Comparison of ENCODE assay signal across 8 mouse cellular contexts in the genomic region with DNA sequence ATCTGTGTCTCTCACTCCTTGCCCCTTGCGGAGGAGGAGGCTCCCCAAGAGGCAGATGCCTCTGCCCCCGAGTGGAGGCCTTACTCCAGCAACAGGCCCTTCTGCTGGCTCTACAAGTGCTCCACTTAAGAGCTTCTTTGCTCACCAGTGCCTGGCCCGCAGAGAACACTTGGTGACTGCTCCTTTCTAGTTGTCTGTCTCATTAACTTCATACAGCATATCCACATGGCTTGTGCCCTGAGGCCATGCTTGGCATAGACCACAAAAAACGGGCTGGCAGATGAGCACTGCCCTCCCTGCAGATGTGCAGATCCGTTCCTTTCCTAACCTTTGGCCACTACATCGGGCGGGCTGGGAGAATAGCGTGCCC. TPM values are rescaled to one million over a fixed set of nuclear protein-coding genes. Genes with fewer than 3 reads are reported as not detected.
DNase-seq lines count a peak whose midpoint lies in the region; ATAC-seq and TF ChIP-seq lines count a peak whose summit lies in the region.
"Had no signal": no experiment of that assay in that cellular context is flagged by ENCODE, and none has a peak within 500 bp of the region (broad histone marks: within the 10 kb centered on the region; RNA-seq: fewer than 3 reads in every experiment).

No protein-coding gene starts in this region.

- H3K27me3 ChIP-seq in lung, embryonic 14.5 days (ENCODE audit: insufficient read depth, low read length), result no peaks in the 10 kb centered on the region
- peaks cover 45% of the 10 kb centered on the region for H3K27me3 ChIP-seq in forebrain, embryonic 12.5 days
- H3K27me3 ChIP-seq in limb, embryonic 10.5 days (ENCODE audit: low read depth, poor library complexity, severe bottlenecking), result peaks cover 75% of the 10 kb centered on the region
- H3K27me3 ChIP-seq in stomach, embryonic 14.5 days (ENCODE audit: control insufficient read depth, insufficient read depth, low read length), result no peaks in the 10 kb centered on the region

- no peak for TF ChIP-seq CTCF in lung, embryonic 14.5 days (IDR thresholded peaks at IDR 0.05; ENCODE audit: low read depth)
- no peak for TF ChIP-seq CTCF in left cerebral cortex, adult 2 months (IDR thresholded peaks at IDR 0.05)

- H3K9ac ChIP-seq in lung, embryonic 14.5 days, result no peak overlapping the region
- H3K9ac ChIP-seq in forebrain, embryonic 12.5 days, result no peak overlapping the region
- no peak overlapping the region for H3K9ac ChIP-seq in stomach, embryonic 14.5 days (replicated peaks; ENCODE audit: low read depth, low read length)

- ATAC-seq in lung, embryonic 14.5 days (ENCODE audit: insufficient read depth), result 0 out of 2 replicates have a peak, but pooled peaks have one; percentile 28
- no peak; the same call in 1 of the 2 replicates for ATAC-seq in forebrain, embryonic 12.5 days (ENCODE audit: low FRiP score)
- ATAC-seq in stomach, embryonic 14.5 days (ENCODE audit: insufficient number of reproducible peaks, insufficient read depth, low FRiP score, low read depth), result no peak

- no peak overlapping the region for H3K27ac ChIP-seq in lung, embryonic 14.5 days (ENCODE audit: low read depth)
- H3K27ac ChIP-seq in forebrain, embryonic 12.5 days, result no peak overlapping the region
- H3K27ac ChIP-seq in limb, embryonic 10.5 days, result peak overlapping the region; percentile 81; the same call in 1 of the 2 replicates
- H3K27ac ChIP-seq in stomach, embryonic 14.5 days (ENCODE audit: low read length), result no peak overlapping the region
- H3K27ac ChIP-seq in left cerebral cortex, adult 2 months, result no peak overlapping the region

- H3K36me3 ChIP-seq in lung, embryonic 14.5 days (ENCODE audit: insufficient read depth), result no peaks in the 10 kb centered on the region
- no peaks in the 10 kb centered on the region for H3K36me3 ChIP-seq in forebrain, embryonic 12.5 days (replicated peaks)
- no peaks in the 10 kb centered on the region for H3K36me3 ChIP-seq in limb, embryonic 10.5 days
- H3K36me3 ChIP-seq in stomach, embryonic 14.5 days (ENCODE audit: control insufficient read depth, insufficient read depth, low read length), result no peaks in the 10 kb centered on the region

- WGBS in lung, embryonic 14.5 days, result 42% methylated on average over 8 of the region's 8 CpGs
- 52% methylated on average over 8 of the region's 8 CpGs for WGBS in forebrain, embryonic 12.5 days
- 49% methylated on average over 8 of the region's 8 CpGs for WGBS in limb, embryonic 10.5 days
- WGBS in stomach, embryonic 14.5 days, result 66% methylated on average over 8 of the region's 8 CpGs

- intact Hi-C loops in left cerebral cortex, adult 2 months (cut with DNase I), result no loop called here
- intact Hi-C loops in gastrocnemius, postnatal 14 days (cut with DNase I; ENCODE audit: low total_unique reads), result no loop called here

- H3K4me1 ChIP-seq in lung, embryonic 14.5 days (ENCODE audit: insufficient read depth), result no peaks in the 10 kb centered on the region
- 0 out of 2 replicates have a peak, but pooled peaks cover 3% of the 10 kb centered on the region for H3K4me1 ChIP-seq in forebrain, embryonic 12.5 days
- no peaks in the 10 kb centered on the region for H3K4me1 ChIP-seq in limb, embryonic 10.5 days
- no peaks in the 10 kb centered on the region for H3K4me1 ChIP-seq in stomach, embryonic 14.5 days (ENCODE audit: control insufficient read depth, insufficient read depth, low read length)

- H3K9me3 ChIP-seq in lung, embryonic 14.5 days (ENCODE audit: low read depth, low read length), result no peaks in the 10 kb centered on the region
- H3K9me3 ChIP-seq in forebrain, embryonic 12.5 days, result no peaks in the 10 kb centered on the region
- H3K9me3 ChIP-seq in limb, embryonic 10.5 days (replicated peaks), result no peaks in the 10 kb centered on the region
- H3K9me3 ChIP-seq in stomach, embryonic 14.5 days (ENCODE audit: control insufficient read depth, low read depth, low read length), result no peaks in the 10 kb centered on the region

- H3K4me2 ChIP-seq in lung, embryonic 14.5 days, result peak overlapping the region; percentile 73; the same call in 1 of the 2 replicates
- peak overlapping the region; percentile 62 for H3K4me2 ChIP-seq in forebrain, embryonic 12.5 days
- peak overlapping the region; percentile 54; the same call in 1 of the 2 replicates for H3K4me2 ChIP-seq in stomach, embryonic 14.5 days (replicated peaks; ENCODE audit: low read depth, low read length)

- DNase-seq in lung, embryonic 14.5 days, result no peak
- no peak for DNase-seq in lung, postnatal 25 days (ENCODE audit: low spot score)
- peak; percentile 28 for DNase-seq in limb, embryonic 10.5 days (ENCODE audit: low spot score)
- no peak for DNase-seq in left cerebral cortex, adult 2 months (ENCODE audit: extremely low spot score in 1 of 2, low spot score in 2 of 2)
- DNase-seq in gastrocnemius, postnatal 14 days, result no peak

- H3K4me3 ChIP-seq in lung, embryonic 14.5 days (ENCODE audit: low read depth, low read length), result peak overlapping the region; percentile 50
- peak overlapping the region; percentile 57 for H3K4me3 ChIP-seq in forebrain, embryonic 12.5 days (replicated peaks)
- H3K4me3 ChIP-seq in limb, embryonic 10.5 days, result peak overlapping the region; percentile 65
- peak overlapping the region; percentile 45; the same call in 1 of the 2 replicates for H3K4me3 ChIP-seq in stomach, embryonic 14.5 days (ENCODE audit: low read depth, low read length)
- H3K4me3 ChIP-seq in left cerebral cortex, adult 2 months, result no peak overlapping the region; the same call in 1 of the 2 replicates
- H3K4me3 ChIP-seq: myocyte had no signal

RNA-seq across cellular contexts. Expression of gene 1700018G05Rik, which starts 6.2 kb away (rescaled TPM):
- polyA plus RNA-seq in lung, embryonic 14.5 days (2014; fragmentation: Nextera tagmentation; extraction: Ambion mirVana), result not detected in 2 replicates
- polyA plus RNA-seq in forebrain, embryonic 12.5 days (2016; fragmentation: Nextera tagmentation; extraction: Ambion mirVana), result not detected in 2 replicates
- 0.63 TPM in 1 of 2 replicates, not detected in the other for polyA plus RNA-seq in limb, embryonic 10.5 days (2016; fragmentation: Nextera tagmentation; extraction: Ambion mirVana)
- polyA plus RNA-seq in stomach, embryonic 14.5 days (2014; fragmentation: Nextera tagmentation; extraction: Ambion mirVana), result not detected in 2 replicates
- not detected for total RNA-seq in left cerebral cortex, adult 2 months (2021)
- total RNA-seq in gastrocnemius, postnatal 14 days (2021), result not detected
- polyA plus RNA-seq: myocyte had no signal

RNA-seq across cellular contexts. Expression of gene 1700011M02Rik, which starts 25.7 kb away (rescaled TPM):
- polyA plus RNA-seq in lung, embryonic 14.5 days (2014; fragmentation: Nextera tagmentation; extraction: Ambion mirVana), result not detected in 2 replicates
- polyA plus RNA-seq in forebrain, embryonic 12.5 days (2016; fragmentation: Nextera tagmentation; extraction: Ambion mirVana), result not detected in 2 replicates
- not detected in 2 replicates for polyA plus RNA-seq in limb, embryonic 10.5 days (2016; fragmentation: Nextera tagmentation; extraction: Ambion mirVana)
- not detected in 2 replicates for polyA plus RNA-seq in stomach, embryonic 14.5 days (2014; fragmentation: Nextera tagmentation; extraction: Ambion mirVana)
- total RNA-seq in left cerebral cortex, adult 2 months (2021), result not detected
- not detected for total RNA-seq in gastrocnemius, postnatal 14 days (2021)
- polyA plus RNA-seq: myocyte had no signal

RNA-seq across cellular contexts. Expression of gene Dmrtc1a, which starts 25.9 kb away (rescaled TPM):
- polyA plus RNA-seq in lung, embryonic 14.5 days (2014; fragmentation: Nextera tagmentation; extraction: Ambion mirVana), result 0.63 and 0.66 TPM in 2 replicates
- polyA plus RNA-seq in forebrain, embryonic 12.5 days (2016; fragmentation: Nextera tagmentation; extraction: Ambion mirVana), result 0.18 and 0.44 TPM in 2 replicates
- 0.20 and 0.45 TPM in 2 replicates for polyA plus RNA-seq in limb, embryonic 10.5 days (2016; fragmentation: Nextera tagmentation; extraction: Ambion mirVana)
- polyA plus RNA-seq in stomach, embryonic 14.5 days (2014; fragmentation: Nextera tagmentation; extraction: Ambion mirVana), result 1.8 and 2.4 TPM in 2 replicates
- 1 to 10 TPM; 5.4 to 6.2 TPM for total RNA-seq in left cerebral cortex, adult 2 months (2021)
- total RNA-seq in gastrocnemius, postnatal 14 days (2021), result not detected
- polyA plus RNA-seq: myocyte had no signal
